Mouse (Mus musculus) C2C12 (cell line): Measurements from ENCODE around the gene Wfdc6b. TPM values are rescaled to one million over a fixed set of nuclear protein-coding genes. Genes with fewer than 3 reads are reported as not detected.

Source experiments
- H3K27me3 ChIP-seq: one replicate; pipeline ENCODE4 v1.6.1; 2011; ENCODE audit not compliant: control insufficient read depth, insufficient read depth, insufficient read length
- H3K36me3 ChIP-seq: one replicate; pipeline ENCODE4 v1.6.1; 2011; ENCODE audit not compliant: control insufficient read depth, insufficient read depth
- H3K4me3 ChIP-seq: one replicate; pipeline ENCODE4 v1.5.1; 2011; ENCODE audit warnings: mild to moderate bottlenecking, control low read depth; ENCODE audit not compliant: poor library complexity, insufficient read depth, severe bottlenecking
- H3K79me2 ChIP-seq: one replicate; pipeline ENCODE4 v1.6.1; 2011; ENCODE audit not compliant: control insufficient read depth, insufficient read depth
- H3K79me3 ChIP-seq: one replicate; pipeline ENCODE4 v1.6.1; 2011; ENCODE audit warnings: low read depth, control low read depth
- H3ac ChIP-seq: one replicate; pipeline ENCODE3; 2011; ENCODE audit warnings: low read depth; ENCODE audit not compliant: control insufficient read depth, insufficient read length
- CEBPB ChIP-seq: IDR thresholded peaks from one replicate; pipeline ENCODE4 v1.6.1; 2011; ENCODE audit warnings: low read depth, mild to moderate bottlenecking, control low read depth, moderate library complexity
- CTCF ChIP-seq: IDR thresholded peaks from one replicate; pipeline ENCODE4 v1.5.1; 2011; ENCODE audit not compliant: control insufficient read depth, insufficient read depth, insufficient read length
- FOSL1 ChIP-seq: IDR thresholded peaks from one replicate; pipeline ENCODE4 v1.8.0; 2011; ENCODE audit warnings: mild to moderate bottlenecking, low read length; ENCODE audit not compliant: poor library complexity, insufficient read depth, severe bottlenecking
- MAX ChIP-seq: IDR thresholded peaks from one replicate; pipeline ENCODE4 v1.6.1; 2011; ENCODE audit warnings: mild to moderate bottlenecking, control low read depth
- MYOD1 ChIP-seq: IDR thresholded peaks from one replicate; pipeline ENCODE4 v1.6.1; 2011; ENCODE audit warnings: low read depth; ENCODE audit not compliant: control insufficient read depth, insufficient read length
- MYOG ChIP-seq: IDR thresholded peaks from one replicate; pipeline ENCODE4 v1.6.1; 2011; ENCODE audit not compliant: control insufficient read depth, insufficient read length; ENCODE audit errors: extremely low read depth
- USF1 ChIP-seq: IDR thresholded peaks from one replicate; pipeline ENCODE4 v1.6.1; 2011; ENCODE audit warnings: low read depth, mild to moderate bottlenecking, control low read depth, moderate library complexity
- polyA plus RNA-seq: library from polyadenylated mRNA; unstranded; fragments of >200 nt; fragmentation: generic; extraction: Trizol; gene quantifications from one replicate; pipeline ENCODE4 v1.2.1, GENCODE M21; 2012; ENCODE audit warnings: missing spikeins

Wfdc6b gene
- polyA plus RNA-seq, 1 experiment = not detected

GRCm38 (mm10) chr2:164593494-164593893, 19.8 kb upstream of the Wfdc6b start, which contains the start of gene Eppin:
TSS of gene Eppin (minus strand) at chr2:164593594.
- TF ChIP-seq MYOD1 = no peak
- no peak for TF ChIP-seq MYOG
- no peak for TF ChIP-seq FOSL1
- TF ChIP-seq CEBPB = no peak
- no peak for TF ChIP-seq CTCF
- no peak for TF ChIP-seq USF1
- no peak for TF ChIP-seq MAX

GRCm38 (mm10) chr2:164600179-164600578, 13.1 kb upstream of the Wfdc6b start:
- TF ChIP-seq CTCF (no peak), CEBPB (no peak), FOSL1 (no peak), MYOD1 (no peak), MYOG (no peak), MAX (no peak), USF1 (no peak)
- peaks cover 31% of the 10 kb centered on the region for H3K27me3 ChIP-seq
- H3K4me3 ChIP-seq = no peak overlapping the region
- no peak overlapping the region for H3ac ChIP-seq
- H3K36me3 ChIP-seq = no peaks in the 10 kb centered on the region
- no peaks in the 10 kb centered on the region for H3K79me2 ChIP-seq
- H3K79me3 ChIP-seq = no peaks in the 10 kb centered on the region

More at GRCm38 (mm10) chr2:164593494-164593893, 19.8 kb upstream of the Wfdc6b start, which contains the start of gene Eppin:
- no peaks in the 10 kb centered on the region for H3K79me2 ChIP-seq
- peaks cover 57% of the 10 kb centered on the region for H3K27me3 ChIP-seq
- no peak within 1 kb of the TSS for H3ac ChIP-seq
- H3K36me3 ChIP-seq = no peaks in the 10 kb centered on the region
- H3K4me3 ChIP-seq = no peak within 1 kb of the TSS
- no peaks in the 10 kb centered on the region for H3K79me3 ChIP-seq

GRCm38 (mm10) chr2:164603482-164603881, 9.8 kb upstream of the Wfdc6b start:
- no peak overlapping the region for H3K4me3 ChIP-seq
- H3K27me3 ChIP-seq = peaks cover 33% of the 10 kb centered on the region
- no peak overlapping the region for H3ac ChIP-seq
- no peaks in the 10 kb centered on the region for H3K36me3 ChIP-seq
- no peaks in the 10 kb centered on the region for H3K79me2 ChIP-seq
- TF ChIP-seq USF1 = no peak
- TF ChIP-seq MYOG = no peak
- no peak for TF ChIP-seq CEBPB
- H3K79me3 ChIP-seq = no peaks in the 10 kb centered on the region

GRCm38 (mm10) chr2:164604411-164604810, 8.9 kb upstream of the Wfdc6b start:
- Histone ChIP-seq H3K36me3 (no peaks in the 10 kb centered on the region), H3ac (no peak overlapping the region), H3K79me2 (no peaks in the 10 kb centered on the region), H3K27me3 (peaks cover 36% of the 10 kb centered on the region), H3K79me3 (no peaks in the 10 kb centered on the region), H3K4me3 (no peak overlapping the region)
- TF ChIP-seq MYOG = no peak
- no peak for TF ChIP-seq FOSL1
- TF ChIP-seq MYOD1 = no peak
- no peak for TF ChIP-seq CTCF
- no peak for TF ChIP-seq USF1

GRCm38 (mm10) chr2:164608781-164609180, 4.5 kb upstream of the Wfdc6b start:
- Histone ChIP-seq H3K27me3 (peaks cover 35% of the 10 kb centered on the region), H3K79me2 (no peaks in the 10 kb centered on the region), H3K4me3 (no peak overlapping the region), H3K36me3 (no peaks in the 10 kb centered on the region), H3ac (no peak overlapping the region), H3K79me3 (no peaks in the 10 kb centered on the region)
- TF ChIP-seq CTCF = no peak
- no peak for TF ChIP-seq MYOG
- TF ChIP-seq CEBPB = no peak
- TF ChIP-seq MAX = no peak
- TF ChIP-seq MYOD1 = no peak
- no peak for TF ChIP-seq USF1
- no peak for TF ChIP-seq FOSL1

GRCm38 (mm10) chr2:164615386-164615785, 2.1 kb downstream of the Wfdc6b start:
- Histone ChIP-seq H3K36me3 (no peaks in the 10 kb centered on the region), H3K79me2 (no peaks in the 10 kb centered on the region), H3K79me3 (no peaks in the 10 kb centered on the region), H3K4me3 (no peak overlapping the region), H3K27me3 (peaks cover 12% of the 10 kb centered on the region), H3ac (no peak overlapping the region)
- no peak for TF ChIP-seq FOSL1
